Mouse (Mus musculus): ENCODE results near the gene Slc25a19. TPM values are rescaled to one million over a fixed set of nuclear protein-coding genes. Genes with fewer than 3 reads are reported as not detected.
"Not testable (repeated sequence)": the region's sequence is repeated elsewhere in the genome, so short reads cannot be mapped to it uniquely, and the experiment has no call there.

Gene Slc25a19
- total RNA-seq (2021) (100 to 1,000 TPM; 117 to 132 TPM), polyA plus RNA-seq (2012; rRNA removed) (156 and 170 TPM in 2 replicates)
- long read RNA-seq, transcript Slc25a19-201 (7 exons, 2,307 nt) = major isoform, 124 of 176 reads
- long read RNA-seq, partial matches to known transcripts = 14 of 176 reads
- long read RNA-seq, other reads (novel, unspliced or antisense) = 35 of 176 reads

GRCm38 (mm10) chr11:115627705-115628464 lies at the start of gene Slc25a19:
TSS of gene Slc25a19 (minus strand) at chr11:115628295.
- peak; percentile 100 for DNase-seq

GRCm38 (mm10) chr11:115677511-115677910 lies 49.4 kb upstream of the Slc25a19 start:
- no peak for DNase-seq

GRCm38 (mm10) chr11:115676738-115677137 lies 48.6 kb upstream of the Slc25a19 start:
- DNase-seq = no peak

GRCm38 (mm10) chr11:115674235-115674865 lies 46.3 kb upstream of the Slc25a19 start:
- no peak for DNase-seq

GRCm38 (mm10) chr11:115673471-115674234 lies 45.6 kb upstream of the Slc25a19 start:
- DNase-seq = no peak

GRCm38 (mm10) chr11:115672226-115672987 lies 44.3 kb upstream of the Slc25a19 start:
- no peak for DNase-seq

GRCm38 (mm10) chr11:115670451-115671050 lies 42.5 kb upstream of the Slc25a19 start:
- DNase-seq = no peak

GRCm38 (mm10) chr11:115663676-115664335 lies 35.7 kb upstream of the Slc25a19 start:
- DNase-seq = no peak

- DNase-seq = peak; percentile 77
These were observed 32.3 kb upstream of the Slc25a19 start for GRCm38 (mm10) chr11:115660376-115660775.

- no peak for DNase-seq
These were observed 30.4 kb upstream of the Slc25a19 start for GRCm38 (mm10) chr11:115658521-115658920.

- DNase-seq = no peak
These were observed 26.0 kb upstream of the Slc25a19 start for GRCm38 (mm10) chr11:115654128-115654527.

GRCm38 (mm10) chr11:115653194-115653593 lies 25.1 kb upstream of the Slc25a19 start:
- no peak for DNase-seq

GRCm38 (mm10) chr11:115651680-115652079 lies 23.6 kb upstream of the Slc25a19 start:
- DNase-seq = no peak

- no peak for DNase-seq
These were observed 21.6 kb upstream of the Slc25a19 start for GRCm38 (mm10) chr11:115649706-115650105.

GRCm38 (mm10) chr11:115647459-115647858 lies 19.4 kb upstream of the Slc25a19 start:
- DNase-seq = peak; percentile 37

GRCm38 (mm10) chr11:115646439-115646838 lies 18.3 kb upstream of the Slc25a19 start:
- no peak for DNase-seq

- DNase-seq = not testable (repeated sequence)
These were observed 17.4 kb upstream of the Slc25a19 start for GRCm38 (mm10) chr11:115645498-115645897.

- DNase-seq = no peak
These were observed 16.2 kb upstream of the Slc25a19 start for GRCm38 (mm10) chr11:115644308-115644707.

GRCm38 (mm10) chr11:115643265-115643664 lies 15.2 kb upstream of the Slc25a19 start:
- DNase-seq = no peak

- no peak for DNase-seq
These were observed 14.6 kb upstream of the Slc25a19 start for GRCm38 (mm10) chr11:115642705-115643104.

GRCm38 (mm10) chr11:115641664-115642036 lies 13.6 kb upstream of the Slc25a19 start:
- no peak for DNase-seq
